Mouse (Mus musculus) heart, embryonic 13.5 days (tissue): ENCODE results near the gene Atp6v1a. TPM values are rescaled to one million over a fixed set of nuclear protein-coding genes. Genes with fewer than 3 reads are reported as not detected.
A peak's percentile ranks its signal among the peaks of the same experiment; 100 is the strongest.

Source experiments
- ATAC-seq: fragments of 200-750 bp; cut with Nextera tagmentation; 2 replicates; pipeline ENCODE4 v1.8.0; 2017; ENCODE audit warnings: moderate TSS enrichment; ENCODE audit not compliant: insufficient number of reproducible peaks, low FRiP score, low TSS enrichment; ENCODE audit errors: extremely low read depth
- H3K27ac ChIP-seq: fragments of 300-500 bp; sonication (generic); replicated peaks from 2 replicates; pipeline ENCODE4 v1.5.1; 2015; ENCODE audit warnings: moderate library complexity, mild to moderate bottlenecking, inconsistent platforms
- H3K27me3 ChIP-seq: fragments of 300-500 bp; sonication (generic); replicated peaks from 2 replicates; pipeline ENCODE4 v1.6.1; 2015; ENCODE audit warnings: mild to moderate bottlenecking, inconsistent platforms
- H3K36me3 ChIP-seq: fragments of 300-500 bp; sonication (generic); 2 replicates; pipeline ENCODE4 v1.6.1; 2015; ENCODE audit warnings: mild to moderate bottlenecking, inconsistent platforms
- H3K4me1 ChIP-seq: fragments of 300-500 bp; sonication (generic); 2 replicates; pipeline ENCODE4 v1.6.1; 2015; ENCODE audit warnings: inconsistent platforms
- H3K4me2 ChIP-seq: fragments of 300-500 bp; sonication (generic); 2 replicates; pipeline ENCODE4 v1.6.1; 2015; ENCODE audit warnings: inconsistent platforms, mild to moderate bottlenecking, moderate library complexity
- H3K4me3 ChIP-seq: fragments of 300-500 bp; sonication (generic); 2 replicates; pipeline ENCODE4 v1.5.1; 2015; ENCODE audit warnings: moderate library complexity, mild to moderate bottlenecking, inconsistent platforms
- H3K9ac ChIP-seq: fragments of 300-500 bp; sonication (generic); 2 replicates; pipeline ENCODE4 v1.6.1; 2015; ENCODE audit warnings: inconsistent platforms, mild to moderate bottlenecking, moderate library complexity
- H3K9me3 ChIP-seq: fragments of 300-500 bp; sonication (generic); 2 replicates; pipeline ENCODE4 v1.6.1; 2016; ENCODE audit warnings: inconsistent platforms
- WGBS: fragments of 180-500 bp; shearing (Covaris S2); methylation state at CpG from one replicate; pipeline ENCODE4 v1.1.7; 2015; ENCODE audit warnings: mixed read lengths; 5-methylcytosine and 5-hydroxymethylcytosine counted together
- polyA plus RNA-seq: library from polyadenylated mRNA; unstranded; fragments of >200 nt; fragmentation: Nextera tagmentation; extraction: Ambion mirVana; gene quantifications from 2 replicates; pipeline ENCODE4 v1.2.1, GENCODE M21; 2015

Atp6v1a gene
- polyA plus RNA-seq, 1 experiment from 2014 or later, result 28.8 TPM

- H3K27me3 ChIP-seq, result no peaks in the 10 kb centered on the region
- no peak for ATAC-seq
- no peak overlapping the region for H3K4me3 ChIP-seq
- H3K4me1 ChIP-seq, result peaks cover 12% of the 10 kb centered on the region
- no peak overlapping the region for H3K27ac ChIP-seq
- WGBS, result 86% methylated on average over 7 of the region's 7 CpGs
- H3K36me3 ChIP-seq, result peaks cover 20% of the 10 kb centered on the region
- no peak overlapping the region for H3K4me2 ChIP-seq
- H3K9me3 ChIP-seq, result no peaks in the 10 kb centered on the region
- no peak overlapping the region for H3K9ac ChIP-seq
These were observed 19.6 kb downstream of the Atp6v1a start for GRCm38 (mm10) chr16:44119753-44120501.

DNA sequence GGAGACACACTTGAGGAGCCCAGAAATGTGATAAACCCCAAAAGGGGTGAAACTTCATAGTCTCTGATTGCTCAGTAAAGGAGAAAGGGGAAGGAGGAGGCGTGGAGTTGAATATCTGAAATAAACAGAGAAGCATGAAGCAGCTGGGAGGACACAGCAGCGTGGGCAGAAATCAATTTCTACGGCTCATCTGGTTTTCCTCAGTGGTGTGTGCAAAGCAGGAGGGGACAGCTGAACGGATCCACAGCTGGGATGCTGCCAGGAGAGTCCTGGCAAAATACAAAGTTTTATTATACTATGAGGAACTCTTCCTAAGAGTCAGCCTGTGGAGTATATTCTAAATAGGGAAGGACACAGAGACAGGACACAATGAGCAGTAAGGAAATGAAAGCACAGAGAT, 30.5 kb downstream of the Atp6v1a start:
- H3K9ac ChIP-seq, result no peak overlapping the region
- no peaks in the 10 kb centered on the region for H3K27me3 ChIP-seq
- no peak overlapping the region for H3K27ac ChIP-seq
- H3K4me2 ChIP-seq, result no peak overlapping the region
- ATAC-seq, result no peak
- peaks cover 73% of the 10 kb centered on the region for H3K36me3 ChIP-seq
- no peaks in the 10 kb centered on the region for H3K9me3 ChIP-seq
- no peaks in the 10 kb centered on the region for H3K4me1 ChIP-seq
- no peak overlapping the region for H3K4me3 ChIP-seq
- 64% methylated on average over 4 of the region's 4 CpGs for WGBS

GRCm38 (mm10) chr16:44105211-44105610, 34.3 kb downstream of the Atp6v1a start:
- no peak overlapping the region for H3K27ac ChIP-seq
- no peaks in the 10 kb centered on the region for H3K27me3 ChIP-seq
- 81% methylated on average over 2 of the region's 2 CpGs for WGBS
- H3K36me3 ChIP-seq, result peaks cover 83% of the 10 kb centered on the region
- H3K4me3 ChIP-seq, result no peak overlapping the region
- no peak for ATAC-seq
- no peak overlapping the region for H3K9ac ChIP-seq
- no peaks in the 10 kb centered on the region for H3K4me1 ChIP-seq
- no peaks in the 10 kb centered on the region for H3K9me3 ChIP-seq
- H3K4me2 ChIP-seq, result no peak overlapping the region

- H3K4me3 ChIP-seq, result no peak overlapping the region
- H3K9ac ChIP-seq, result no peak overlapping the region
- no peaks in the 10 kb centered on the region for H3K9me3 ChIP-seq
- H3K36me3 ChIP-seq, result peaks cover 83% of the 10 kb centered on the region
- no peak for ATAC-seq
- no peak overlapping the region for H3K27ac ChIP-seq
- no peak overlapping the region for H3K4me2 ChIP-seq
- no peaks in the 10 kb centered on the region for H3K27me3 ChIP-seq
- WGBS, result 87% methylated on average over 18 of the region's 18 CpGs
- H3K4me1 ChIP-seq, result no peaks in the 10 kb centered on the region
These were observed 35.4 kb downstream of the Atp6v1a start for GRCm38 (mm10) chr16:44103806-44104766.

DNA sequence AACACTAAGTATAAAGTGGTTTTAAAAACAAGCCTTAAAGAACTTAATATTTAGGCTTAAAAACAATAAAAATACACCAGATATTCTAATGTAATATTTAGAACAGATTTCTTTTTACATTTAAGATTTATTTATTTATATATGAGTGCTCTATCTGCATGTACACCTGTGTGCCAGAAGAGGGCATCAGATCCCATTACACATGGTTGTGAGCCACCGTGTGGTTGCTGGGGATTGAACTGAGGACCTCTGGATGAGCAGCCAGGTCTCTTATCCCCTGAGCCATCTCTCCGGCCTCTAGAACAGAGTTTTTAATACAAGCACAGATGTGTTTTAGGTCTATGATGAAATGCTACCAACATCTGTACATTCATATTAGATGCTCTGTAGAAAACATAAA, 36.6 kb downstream of the Atp6v1a start:
- Histone ChIP-seq H3K27ac (no peak overlapping the region), H3K4me3 (no peak overlapping the region), H3K9me3 (no peaks in the 10 kb centered on the region), H3K27me3 (no peaks in the 10 kb centered on the region), H3K4me2 (no peak overlapping the region), H3K36me3 (peaks cover 83% of the 10 kb centered on the region), H3K9ac (no peak overlapping the region), H3K4me1 (no peaks in the 10 kb centered on the region)
- WGBS, result 83% methylated on average over 2 of the region's 2 CpGs
- ATAC-seq, result no peak

DNA sequence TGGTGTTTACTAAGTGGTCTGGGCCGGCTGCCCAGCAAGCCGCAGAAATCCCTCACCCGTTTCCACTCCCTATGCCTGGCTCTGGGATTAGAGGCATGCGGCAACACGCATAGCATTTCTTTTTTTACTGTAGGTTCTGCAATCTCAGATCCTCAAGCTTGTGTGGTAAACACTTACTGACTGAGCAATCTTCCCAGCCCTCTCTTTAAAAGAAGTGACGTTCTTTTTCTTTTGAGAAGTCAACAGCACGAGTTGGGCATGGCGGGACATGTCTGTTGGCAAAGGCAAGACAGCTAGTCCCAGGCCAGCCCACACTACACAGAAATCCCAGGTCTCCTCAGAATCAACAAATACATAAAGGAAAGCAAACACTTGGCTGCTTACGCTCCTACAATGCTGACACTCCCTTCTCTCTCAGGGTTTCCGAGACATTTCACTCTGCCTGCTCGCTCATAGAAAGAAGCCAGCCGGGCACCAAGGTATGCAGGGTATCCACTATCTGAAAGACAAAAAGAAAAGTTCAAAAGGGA, 38.3 kb downstream of the Atp6v1a start:
- no peak overlapping the region; the same call in 1 of the 2 replicates for H3K27ac ChIP-seq
- no peaks in the 10 kb centered on the region for H3K4me1 ChIP-seq
- ATAC-seq, result no peak
- H3K27me3 ChIP-seq, result no peaks in the 10 kb centered on the region
- H3K4me2 ChIP-seq, result no peak overlapping the region
- WGBS, result 93% methylated on average over 12 of the region's 12 CpGs
- H3K9ac ChIP-seq, result no peak overlapping the region
- no peaks in the 10 kb centered on the region for H3K9me3 ChIP-seq
- H3K4me3 ChIP-seq, result no peak overlapping the region
- H3K36me3 ChIP-seq, result peaks cover 81% of the 10 kb centered on the region

GRCm38 (mm10) chr16:44099377-44099776, 40.1 kb downstream of the Atp6v1a start:
- H3K4me1 ChIP-seq, result no peaks in the 10 kb centered on the region
- no peak overlapping the region for H3K4me3 ChIP-seq
- WGBS, result 93% methylated on average over 7 of the region's 7 CpGs
- no peaks in the 10 kb centered on the region for H3K27me3 ChIP-seq
- ATAC-seq, result no peak
- H3K9me3 ChIP-seq, result no peaks in the 10 kb centered on the region
- H3K4me2 ChIP-seq, result no peak overlapping the region
- no peak overlapping the region for H3K27ac ChIP-seq
- H3K36me3 ChIP-seq, result peaks cover 87% of the 10 kb centered on the region
- H3K9ac ChIP-seq, result no peak overlapping the region

DNA sequence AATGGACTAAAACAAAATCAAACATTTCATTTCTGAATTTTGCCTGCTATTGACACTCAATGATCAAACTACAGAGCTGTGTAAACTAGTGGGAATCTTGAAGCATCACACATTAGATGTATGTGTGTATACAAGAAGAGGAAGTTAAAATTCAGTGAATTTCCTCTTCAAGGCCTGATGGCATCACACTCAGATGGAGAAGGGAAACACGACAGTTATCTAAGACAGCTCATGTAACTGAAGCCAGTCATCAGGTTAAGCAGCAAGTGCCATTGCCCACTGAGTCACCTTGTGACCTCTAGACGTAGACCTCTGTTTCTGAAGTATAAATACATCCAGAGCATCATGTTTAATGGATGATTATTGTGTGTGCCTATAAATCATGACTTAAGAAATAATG, 51.9 kb downstream of the Atp6v1a start:
- no peak overlapping the region for H3K9ac ChIP-seq
- WGBS, result 55% methylated on average over 2 of the region's 2 CpGs
- peaks cover 92% of the 10 kb centered on the region for H3K36me3 ChIP-seq

GRCm38 (mm10) chr16:44063025-44063894, 76.2 kb downstream of the Atp6v1a start, which contains the start of gene Gramd1c:
TSS of gene Gramd1c (minus strand) at chr16:44063345.
- no peaks in the 10 kb centered on the region for H3K27me3 ChIP-seq
- H3K4me1 ChIP-seq, result no peaks in the 10 kb centered on the region
- H3K9me3 ChIP-seq, result no peaks in the 10 kb centered on the region
- WGBS, result 6% methylated on average over 45 of the region's 45 CpGs
- peak within 1 kb of the TSS; percentile 84 for H3K9ac ChIP-seq
- no peaks in the 10 kb centered on the region for H3K36me3 ChIP-seq
- peak within 1 kb of the TSS; percentile 56; the same call in 1 of the 2 replicates for H3K27ac ChIP-seq
- H3K4me2 ChIP-seq, result peak within 1 kb of the TSS; percentile 75
- peak; percentile 77; the same call in 1 of the 2 replicates for ATAC-seq
- H3K4me3 ChIP-seq, result peak within 1 kb of the TSS; percentile 72

More for the DNA sequence above, 51.9 kb downstream of the Atp6v1a start:
- H3K4me2 ChIP-seq, result no peak overlapping the region
- no peaks in the 10 kb centered on the region for H3K9me3 ChIP-seq
- no peak for ATAC-seq
- H3K27ac ChIP-seq, result no peak overlapping the region
- no peaks in the 10 kb centered on the region for H3K4me1 ChIP-seq
- H3K27me3 ChIP-seq, result no peaks in the 10 kb centered on the region
- no peak overlapping the region for H3K4me3 ChIP-seq

DNA sequence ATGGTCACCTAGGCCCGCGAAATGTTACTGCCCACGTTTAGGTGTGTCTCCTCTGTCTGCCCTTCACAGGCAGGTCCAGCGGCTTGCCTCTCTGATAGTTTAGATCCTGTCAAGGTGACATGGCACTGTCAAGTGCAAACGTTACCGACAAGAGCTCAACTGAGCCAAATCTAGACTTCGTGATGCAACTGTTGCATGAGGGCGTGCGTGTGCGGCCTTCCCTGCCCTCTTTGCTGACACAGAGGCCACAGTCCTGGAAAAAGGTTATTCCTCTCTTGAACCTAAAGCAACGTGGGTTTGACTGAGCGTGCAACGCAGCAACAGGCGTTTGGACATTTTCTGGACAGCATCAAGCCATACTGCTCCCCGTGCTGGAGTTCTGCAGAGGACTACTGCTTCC, 78.2 kb downstream of the Atp6v1a start:
- Histone ChIP-seq H3K36me3 (no peaks in the 10 kb centered on the region), H3K4me3 (no peak overlapping the region), H3K9me3 (no peaks in the 10 kb centered on the region), H3K4me1 (no peaks in the 10 kb centered on the region), H3K27ac (no peak overlapping the region), H3K9ac (no peak overlapping the region), H3K4me2 (no peak overlapping the region), H3K27me3 (no peaks in the 10 kb centered on the region)
- no peak for ATAC-seq
- WGBS, result 80% methylated on average over 15 of the region's 15 CpGs
